Mouse (Mus musculus) MEL (cell line): ENCODE measurements at regions not wholly inside any gene's neighbourhood (a gene's known extent, or its start where the extent isn't known, plus 50 kb on each side); places are given as distances from the start of the nearest gene placed in this dataset.

Source experiments
- CTCF ChIP-seq, 3 experiments: IDR thresholded peaks in 2 of 3; conservative IDR thresholded peaks in 1 of 3; 2 replicates each; pipeline ENCODE4 v1.5.1; 2011 to 2012; ENCODE audit warnings: low read length in 3 of 3, low read depth in 2 of 3, mild to moderate bottlenecking in 2 of 3, improper control_type of control experiment in 1 of 3, inconsistent platforms in 1 of 3, mixed read lengths in 1 of 3, moderate library complexity in 1 of 3; ENCODE audit not compliant: control insufficient read depth in 1 of 3, insufficient read depth in 1 of 3, poor library complexity in 1 of 3, severe bottlenecking in 1 of 3
- EP300 ChIP-seq, 2 experiments: IDR thresholded peaks; 2 replicates each; pipeline ENCODE4 v1.6.1; 2011; ENCODE audit warnings: improper control_type of control experiment in 2 of 2, low read length in 2 of 2, low read depth in 1 of 2, mild to moderate bottlenecking in 1 of 2
- MAZ ChIP-seq: IDR thresholded peaks from 2 replicates; pipeline ENCODE4 v1.6.1; 2012; ENCODE audit warnings: low read depth, mild to moderate bottlenecking, inconsistent platforms, low read length, improper control_type of control experiment
- POLR2A ChIP-seq, 2 experiments: IDR thresholded peaks; 2 replicates each; pipeline ENCODE4 v1.6.1; 2011 to 2012; ENCODE audit warnings: low read length in 2 of 2, mild to moderate bottlenecking in 2 of 2, control low read depth in 1 of 2, improper control_type of control experiment in 1 of 2, low read depth in 1 of 2, moderate library complexity in 1 of 2; ENCODE audit not compliant: control insufficient read depth in 1 of 2, insufficient read depth in 1 of 2, poor library complexity in 1 of 2
- POLR2AphosphoS5 ChIP-seq: IDR thresholded peaks from 2 replicates; pipeline ENCODE4 v1.6.1; 2012; ENCODE audit warnings: low read depth, borderline replicate concordance, mild to moderate bottlenecking, inconsistent platforms, low read length, moderate library complexity, mixed read lengths
- RCOR1 ChIP-seq: IDR thresholded peaks from 2 replicates; pipeline ENCODE4 v1.6.1; 2012; ENCODE audit warnings: low read depth, mild to moderate bottlenecking, inconsistent platforms, low read length, improper control_type of control experiment
- SIN3A ChIP-seq: IDR thresholded peaks from 2 replicates; pipeline ENCODE4 v1.6.1; 2012; ENCODE audit warnings: low read length, improper control_type of control experiment, inconsistent platforms
- UBTF ChIP-seq: IDR thresholded peaks from 2 replicates; pipeline ENCODE4 v1.6.1; 2012; ENCODE audit warnings: low read depth, mild to moderate bottlenecking, inconsistent platforms, low read length, improper control_type of control experiment, moderate library complexity, borderline replicate concordance; ENCODE audit not compliant: insufficient read depth
- USF2 ChIP-seq, 2 experiments: IDR thresholded peaks; 2 replicates each; pipeline ENCODE4 v1.6.1; 2011 to 2012; ENCODE audit warnings: improper control_type of control experiment in 2 of 2, low read length in 2 of 2, borderline replicate concordance in 1 of 2, inconsistent platforms in 1 of 2, low read depth in 1 of 2, mild to moderate bottlenecking in 1 of 2; ENCODE audit not compliant: insufficient read depth in 1 of 2
- ZC3H11A ChIP-seq: IDR thresholded peaks from 2 replicates; pipeline ENCODE4 v1.6.1; 2012; ENCODE audit warnings: low read depth, mild to moderate bottlenecking, inconsistent platforms, low read length, improper control_type of control experiment
- ZKSCAN1 ChIP-seq: IDR thresholded peaks from 2 replicates; pipeline ENCODE4 v1.6.1; 2012; ENCODE audit warnings: low read depth, mild to moderate bottlenecking, inconsistent platforms, low read length, improper control_type of control experiment, moderate library complexity

GRCm38 (mm10) chr6:105389192-105389591 is 288.3 kb upstream of the Cntn4 start:
- TF ChIP-seq ZC3H11A (no peak), CTCF (IDR thresholded peaks at IDR 0.05 in 2 of 3, conservative IDR thresholded peaks at IDR 0.05 in 1 of 3; ENCODE audit: control insufficient read depth in 1 of 3, insufficient read depth in 1 of 3, low read depth in 2 of 3, low read length in 3 of 3, poor library complexity in 1 of 3, severe bottlenecking in 1 of 3) (no peak), USF2 (IDR thresholded peaks at IDR 0.05; ENCODE audit: borderline replicate concordance in 1 of 2, insufficient read depth in 1 of 2, low read depth in 1 of 2, low read length in 2 of 2) (no peak), MAZ (no peak), POLR2A (IDR thresholded peaks at IDR 0.05; ENCODE audit: control insufficient read depth in 1 of 2, insufficient read depth in 1 of 2, low read depth in 1 of 2, low read length in 2 of 2, poor library complexity in 1 of 2) (no peak), ZKSCAN1 (no peak), EP300 (IDR thresholded peaks at IDR 0.05; ENCODE audit: low read depth in 1 of 2, low read length in 2 of 2) (no peak), RCOR1 (no peak), UBTF (no peak), SIN3A (no peak), POLR2AphosphoS5 (no peak)
